Mouse (Mus musculus) left cerebral cortex, postnatal 10 days (tissue): ENCODE measurements at regions not wholly inside any gene's neighbourhood (a gene's known extent, or its start where the extent isn't known, plus 50 kb on each side); places are given as distances from the start of the nearest gene placed in this dataset.

Experiments
- DNase-seq, 2 experiments: peaks; one replicate each; pipeline ENCODE4 v3.0.0; 2021 to 2022; ENCODE audit warnings: low spot score in 2 of 2, mixed read lengths in 1 of 2; ENCODE audit errors: extremely low spot score in 1 of 2
- intact Hi-C: fragments of 180-260 bp; cut with DNase I; formaldehyde crosslinking; loops from one replicate; pipeline ENCODE4 v1.15.1; 2025

DNA sequence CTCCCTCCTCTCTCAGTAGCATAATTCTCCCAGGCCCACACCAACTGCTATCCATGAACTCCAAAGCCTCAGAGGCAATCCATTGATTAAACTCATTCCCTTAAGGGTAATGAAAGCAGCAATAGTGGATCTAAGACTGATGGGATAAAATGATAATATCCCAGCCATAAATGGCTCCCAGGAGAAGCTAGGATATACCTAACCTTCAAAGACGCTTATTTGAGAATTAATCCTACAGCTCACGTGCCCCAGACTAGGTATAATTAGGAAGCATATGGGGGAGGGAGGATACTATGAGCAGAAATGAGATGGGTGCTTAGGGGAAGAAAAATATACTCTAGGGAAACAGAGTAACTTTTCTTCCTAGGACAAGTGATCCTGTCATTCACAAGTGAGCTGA lies 52.8 kb upstream of the Rnf32 start:
- intact Hi-C loops, result no loop called here
- no peak for DNase-seq

DNA sequence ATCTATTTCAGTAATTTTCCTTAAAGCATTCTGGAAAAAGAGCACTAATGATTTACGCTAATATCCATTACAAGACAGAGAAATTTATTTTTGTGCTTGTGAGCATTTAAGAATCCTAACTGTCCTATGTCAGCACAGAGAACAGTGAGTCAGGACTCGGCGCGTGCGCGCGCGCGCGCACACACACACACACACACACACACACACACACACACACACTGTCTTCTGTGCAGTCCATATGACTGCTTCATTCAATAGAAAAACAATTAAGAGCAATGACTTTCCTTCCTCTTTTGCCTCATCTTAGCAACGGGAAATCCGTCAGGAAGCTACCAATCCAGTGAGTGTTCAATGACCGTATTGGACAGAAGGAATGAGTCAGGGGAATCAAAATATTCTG lies 53.3 kb upstream of the Rnf32 start:
- intact Hi-C loops, result no loop called here

DNA sequence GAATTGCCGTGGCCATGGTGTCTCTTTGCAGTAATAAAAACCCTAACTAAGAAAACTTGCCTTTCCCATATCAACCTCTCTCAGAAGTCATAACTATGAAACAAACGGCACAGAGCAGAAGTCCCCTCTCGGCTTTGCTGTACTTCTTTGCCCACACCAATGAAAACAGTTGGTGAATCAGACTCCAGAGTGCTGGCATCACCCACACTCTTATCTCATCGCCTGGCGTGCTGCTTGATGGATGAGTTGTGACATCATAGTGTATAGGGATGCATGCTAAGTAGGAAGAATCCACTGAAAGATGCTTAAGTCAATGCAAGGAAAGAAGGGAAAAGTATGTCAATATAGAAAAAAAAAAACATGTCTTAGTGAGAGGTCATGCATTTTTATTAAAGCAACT lies 58.3 kb upstream of the Rnf32 start:
- DNase-seq, result no peak
- intact Hi-C loops, result no loop called here

More for the DNA sequence above, 53.3 kb upstream of the Rnf32 start:
- no peak for DNase-seq

DNA sequence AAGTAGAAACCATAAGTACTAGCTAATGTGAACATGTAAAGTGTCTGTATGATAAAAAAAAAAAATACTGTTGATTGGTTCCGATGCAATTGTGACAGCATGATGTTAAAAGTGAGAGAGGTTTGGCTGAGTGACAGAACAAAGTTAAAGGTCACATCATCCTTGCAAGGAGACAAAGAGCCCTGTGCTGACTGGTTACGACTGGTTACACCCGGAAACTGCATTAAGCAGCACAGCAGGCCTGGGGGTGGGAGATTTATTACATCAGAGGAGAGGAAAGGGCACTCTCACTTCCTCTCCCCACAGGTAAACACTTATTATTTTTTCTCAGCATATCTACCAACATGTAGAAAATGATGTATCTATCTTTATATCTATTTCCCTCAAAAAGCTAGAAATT lies 63.5 kb upstream of the Rnf32 start:
- intact Hi-C loops, result no loop called here
- no peak for DNase-seq

DNA sequence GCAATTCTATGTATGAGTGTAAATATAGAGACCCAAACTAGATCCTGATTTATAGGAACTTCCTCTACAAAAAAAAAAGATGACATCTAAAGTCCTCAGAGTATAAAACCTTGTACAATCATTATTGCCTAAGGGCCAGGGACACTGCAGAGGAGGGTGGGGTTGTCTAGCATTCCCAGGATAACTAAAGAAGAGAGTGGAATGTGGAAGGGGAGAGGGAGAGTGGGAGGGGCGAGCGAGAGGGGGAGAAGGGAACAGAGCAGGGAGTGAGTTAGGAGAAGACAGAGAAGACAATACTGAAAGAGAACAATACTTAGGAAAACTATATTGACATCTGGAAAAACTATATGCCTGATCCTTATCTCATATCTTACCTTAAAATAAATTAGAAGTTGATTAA lies 64.0 kb upstream of the Rnf32 start:
- intact Hi-C loops, result no loop called here
- no peak for DNase-seq

DNA sequence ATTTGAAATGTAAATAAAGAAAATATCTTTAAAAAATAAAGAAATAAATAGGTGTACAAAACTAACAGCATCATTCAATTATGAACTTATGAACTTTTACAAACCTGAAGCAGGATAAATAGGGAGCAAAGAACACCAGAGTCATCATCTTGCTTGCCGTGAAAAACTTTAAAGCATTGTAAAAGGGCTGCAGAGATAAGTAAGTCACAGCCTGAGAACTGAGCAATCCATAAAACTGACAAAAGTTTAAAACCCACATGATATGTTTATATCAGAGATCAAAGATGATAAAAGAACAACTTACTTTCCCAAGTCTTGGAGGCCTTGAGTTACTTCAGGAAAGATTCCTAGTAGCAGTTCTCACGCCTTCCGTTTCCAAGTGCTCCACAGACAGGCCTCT lies 66.1 kb upstream of the Rnf32 start:
- intact Hi-C loops, result no loop called here
- DNase-seq, result no peak

DNA sequence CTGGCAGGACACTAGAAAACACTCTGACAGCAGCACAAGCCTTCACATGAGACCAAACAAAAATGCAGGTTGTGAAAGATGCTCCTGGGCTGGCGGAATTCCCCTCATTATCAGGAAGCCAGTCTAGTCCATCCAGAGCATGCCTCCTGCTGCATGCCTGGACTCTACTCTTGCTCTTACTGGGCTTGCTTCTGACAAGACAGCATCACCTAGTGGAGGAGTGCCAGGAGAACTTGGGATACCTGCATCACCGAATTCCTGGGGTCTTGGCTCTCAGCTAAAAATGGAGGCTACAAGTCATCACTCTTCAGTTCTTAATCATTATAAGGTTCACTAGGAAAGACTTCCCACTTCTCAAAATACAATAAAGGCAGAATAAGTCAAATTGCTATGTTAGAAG lies 78.8 kb upstream of the Rnf32 start:
- no peak for DNase-seq
- intact Hi-C loops, result no loop called here

DNA sequence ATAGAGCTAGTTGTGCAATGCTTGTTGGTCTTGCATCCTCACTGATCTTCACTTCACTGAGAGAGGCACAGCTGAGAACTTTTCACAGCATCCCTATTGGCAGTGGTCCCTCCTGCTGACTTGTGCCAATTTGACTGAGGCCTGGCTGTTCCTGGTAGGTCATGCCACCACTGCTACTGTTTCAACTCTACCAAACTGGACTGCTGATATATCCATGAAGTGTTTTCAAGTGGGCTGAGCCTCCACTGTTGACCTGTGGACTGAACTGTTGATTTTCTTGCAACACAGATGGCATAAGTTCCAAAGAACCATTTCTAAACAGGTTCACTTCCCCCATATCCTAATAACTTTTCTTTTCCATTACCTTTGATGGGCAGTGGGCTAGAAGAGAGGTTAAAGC lies 83.3 kb upstream of the Rnf32 start:
- intact Hi-C loops, result no loop called here
- no peak for DNase-seq

DNA sequence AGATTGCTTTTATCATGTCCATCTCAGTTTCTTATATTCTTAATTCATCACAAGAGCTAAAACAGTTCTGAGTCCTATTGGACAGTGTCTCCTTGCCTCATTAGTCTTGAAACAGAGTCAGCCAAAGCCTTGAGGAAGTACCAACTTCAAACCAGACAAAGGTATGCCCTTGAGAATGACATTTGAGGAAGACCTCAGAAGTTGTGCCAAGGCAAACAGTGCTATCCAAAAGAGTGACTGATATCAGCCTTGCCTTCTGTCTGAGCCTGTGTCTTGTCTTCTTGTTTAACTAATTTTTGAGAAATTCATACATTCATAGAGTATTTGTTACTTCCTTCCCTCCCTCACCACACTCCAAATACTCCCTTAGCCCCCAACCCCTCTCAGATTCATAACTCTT lies 88.5 kb upstream of the Rnf32 start:
- DNase-seq, result no peak
- intact Hi-C loops, result no loop called here

DNA sequence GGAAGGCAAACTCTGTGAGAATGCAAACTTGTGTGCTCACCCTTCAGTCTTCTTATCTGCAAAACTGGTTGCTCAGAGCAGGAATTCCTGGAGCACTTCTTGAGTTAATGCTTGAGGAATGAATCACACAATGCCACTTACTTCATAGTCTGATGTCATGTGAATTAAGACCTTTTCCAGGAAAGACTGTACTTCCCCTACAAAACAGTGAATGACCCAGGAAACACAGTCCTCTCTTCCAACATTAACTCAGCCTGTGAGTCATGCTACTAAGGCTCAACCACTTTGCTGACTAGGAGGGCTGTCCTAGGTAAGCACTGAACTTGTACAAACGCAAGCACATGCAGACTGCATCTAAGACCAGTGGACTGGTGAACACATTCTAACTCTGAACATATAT lies 112.5 kb upstream of the Rnf32 start:
- intact Hi-C loops, result no loop called here
- no peak for DNase-seq

DNA sequence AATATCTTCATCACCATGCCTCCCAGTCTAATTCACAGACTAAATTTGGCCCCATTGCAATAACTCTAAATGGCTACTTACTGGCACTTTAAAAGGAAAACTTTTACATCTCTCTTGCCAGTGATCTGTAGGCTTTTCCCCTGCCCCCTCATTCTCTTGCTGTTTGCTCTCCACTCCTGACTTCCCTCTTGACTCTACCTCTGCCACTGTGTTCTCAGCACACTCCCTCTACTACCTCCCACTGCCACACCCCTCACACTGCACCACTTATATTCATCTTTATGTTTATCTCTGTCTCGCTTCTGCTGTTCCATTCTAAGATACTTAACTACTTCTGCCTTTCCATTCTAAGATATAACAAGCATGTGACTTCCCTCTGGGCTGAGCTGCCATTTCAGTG lies 141.4 kb upstream of the Rnf32 start:
- intact Hi-C loops, result no loop called here
- DNase-seq, result no peak

DNA sequence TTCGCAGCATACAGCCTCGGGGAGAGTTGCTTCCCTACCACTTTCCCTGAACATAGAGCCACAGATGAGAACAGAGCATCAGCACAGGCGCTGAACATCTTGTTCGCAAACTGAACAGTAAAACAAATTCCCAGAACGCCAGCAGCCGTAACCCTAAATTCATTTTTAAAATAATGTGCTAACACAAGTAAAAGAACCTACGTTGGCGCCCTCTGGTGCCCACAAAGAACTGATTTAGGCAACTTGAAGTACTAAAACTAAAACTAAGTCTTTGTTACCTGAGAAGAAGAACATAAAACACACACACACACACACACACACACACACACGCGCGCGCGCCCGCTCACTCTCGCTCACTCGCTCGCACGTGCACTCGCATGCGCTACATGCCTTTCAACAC lies 159.2 kb upstream of the Rnf32 start:
- intact Hi-C loops, result loop anchor here (5.0 kb wide), 2 partner anchors 569 to 584 kb away; partner anchors contain the start of gene Shh

DNA sequence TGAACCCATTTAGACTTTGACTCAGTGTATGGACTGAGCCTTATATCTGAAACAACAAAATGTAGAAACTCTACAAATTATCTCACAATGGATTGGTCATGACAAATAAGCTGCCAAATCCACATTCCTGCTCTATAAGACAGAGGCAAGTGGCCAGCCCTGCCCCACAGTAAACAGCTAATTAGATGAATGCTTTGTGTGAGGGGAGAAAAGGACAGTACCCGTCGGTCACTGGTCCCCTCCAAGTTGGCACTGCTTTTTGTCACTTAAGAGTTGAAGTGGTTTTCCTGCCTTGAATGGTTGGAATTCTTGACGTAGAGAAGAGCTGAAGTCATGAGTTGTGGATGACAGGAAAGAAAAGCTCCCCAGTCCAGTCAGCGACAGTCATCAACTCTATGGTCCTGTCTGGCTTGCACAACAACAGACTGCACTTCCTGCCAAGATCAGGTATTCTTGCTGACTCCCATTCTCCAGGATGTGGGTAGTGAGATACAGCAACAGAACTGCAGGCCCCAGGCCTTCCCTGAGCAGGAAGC lies 162.3 kb upstream of the Rnf32 start:
- intact Hi-C loops, result no loop called here
- no peak for DNase-seq

More for the DNA sequence above, 159.2 kb upstream of the Rnf32 start:
- peak; percentile 52 to 56 for DNase-seq

DNA sequence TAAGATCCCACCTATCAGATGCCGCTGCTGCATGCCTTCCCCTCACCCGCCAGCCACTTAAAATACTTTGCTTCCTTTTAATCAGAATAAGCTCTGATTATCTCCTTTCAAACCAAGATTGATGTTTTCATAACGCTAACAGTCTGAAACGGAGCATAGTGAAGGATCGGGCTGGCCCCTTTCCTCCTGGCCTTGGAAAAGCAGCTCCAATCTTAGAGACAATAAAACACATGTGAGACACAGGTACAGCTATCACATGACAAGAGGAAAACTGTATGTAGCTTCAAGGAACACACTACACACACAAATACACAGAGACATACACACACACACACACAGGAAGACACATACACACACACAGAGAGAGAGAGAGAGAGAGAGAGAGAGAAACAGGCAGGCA lies 165.3 kb upstream of the Rnf32 start:
- intact Hi-C loops, result no loop called here
- no peak for DNase-seq

DNA sequence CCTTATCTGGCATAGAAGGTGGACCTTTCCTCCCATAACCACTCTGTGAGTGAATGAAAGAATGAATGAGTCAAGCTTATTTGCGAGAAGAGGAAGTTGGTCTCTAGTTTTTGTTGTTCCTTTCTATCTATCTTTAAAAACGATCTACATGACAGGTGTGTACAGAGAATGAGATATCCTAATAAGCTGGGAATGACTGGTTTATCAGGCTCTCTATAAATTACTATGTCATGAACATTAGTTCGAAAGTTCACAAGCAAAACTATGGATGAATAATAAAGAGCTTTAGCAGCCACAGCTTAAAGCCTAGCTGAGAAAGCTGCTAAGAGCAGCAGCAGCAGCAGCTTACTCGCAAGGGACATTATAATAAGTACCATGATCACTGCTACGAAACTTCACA lies 165.8 kb upstream of the Rnf32 start:
- intact Hi-C loops, result no loop called here
- DNase-seq, result no peak

DNA sequence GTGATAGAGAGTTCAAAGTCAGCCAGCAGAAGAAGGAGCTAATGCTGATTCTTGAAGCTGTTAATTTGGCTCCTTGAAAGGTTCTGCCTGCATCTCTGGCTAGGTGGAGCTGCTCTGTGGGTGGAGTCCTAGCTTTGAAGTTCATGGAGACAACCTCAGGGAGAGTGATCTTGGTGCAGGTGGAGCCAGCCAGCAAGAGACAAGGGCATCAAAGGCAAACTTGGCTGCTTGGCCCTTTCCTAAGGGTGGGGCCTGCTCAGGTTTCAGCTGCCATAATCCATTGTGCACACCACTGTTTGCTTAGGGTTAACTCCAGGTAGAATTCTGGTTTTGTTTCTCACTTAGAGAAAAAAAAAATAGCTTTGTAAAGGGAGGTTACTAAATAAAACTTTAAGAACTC lies 170.7 kb upstream of the Rnf32 start:
- intact Hi-C loops, result no loop called here

DNA sequence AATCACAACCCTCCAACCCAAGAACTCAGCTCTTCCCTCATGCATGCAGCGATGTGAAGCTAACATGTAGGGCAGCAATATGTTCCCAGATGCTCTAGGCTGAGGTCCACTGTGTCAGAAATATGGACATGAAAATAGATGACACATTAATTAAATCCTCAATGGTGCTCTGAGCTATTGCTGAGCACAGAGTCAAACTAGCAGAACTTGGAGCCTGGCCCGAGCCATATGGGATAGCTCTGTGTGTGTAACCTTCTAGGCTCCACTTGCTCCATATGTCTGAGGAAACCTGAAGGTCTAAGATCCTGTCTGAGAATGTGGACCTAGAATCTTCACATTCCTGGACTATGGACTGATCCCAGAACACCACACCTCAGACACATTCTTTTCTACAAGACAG lies 203.0 kb upstream of the Rnf32 start:
- no peak for DNase-seq

More for the DNA sequence above, 170.7 kb upstream of the Rnf32 start:
- DNase-seq, result no peak

DNA sequence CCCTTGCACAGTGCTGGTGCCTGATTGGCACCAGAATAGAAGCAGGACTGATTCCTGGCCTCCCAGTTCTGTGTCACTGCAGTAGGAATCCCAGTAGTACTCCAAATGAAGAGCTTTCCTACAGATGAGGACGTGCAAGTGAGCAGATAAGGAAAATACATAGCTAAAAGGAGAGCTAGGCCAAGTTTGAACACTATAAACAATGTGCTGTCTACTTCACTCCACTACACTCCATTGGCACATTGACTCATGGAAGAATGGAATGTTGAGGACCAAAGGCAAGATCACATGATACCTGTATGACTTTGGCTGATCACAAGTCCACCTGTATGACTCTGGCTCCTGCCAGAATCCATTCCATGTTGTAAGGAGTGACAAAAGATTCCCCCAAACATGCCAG lies 215.9 kb upstream of the Rnf32 start:
- DNase-seq, result no peak
- intact Hi-C loops, result no loop called here

More for the DNA sequence above, 203.0 kb upstream of the Rnf32 start:
- intact Hi-C loops, result no loop called here

DNA sequence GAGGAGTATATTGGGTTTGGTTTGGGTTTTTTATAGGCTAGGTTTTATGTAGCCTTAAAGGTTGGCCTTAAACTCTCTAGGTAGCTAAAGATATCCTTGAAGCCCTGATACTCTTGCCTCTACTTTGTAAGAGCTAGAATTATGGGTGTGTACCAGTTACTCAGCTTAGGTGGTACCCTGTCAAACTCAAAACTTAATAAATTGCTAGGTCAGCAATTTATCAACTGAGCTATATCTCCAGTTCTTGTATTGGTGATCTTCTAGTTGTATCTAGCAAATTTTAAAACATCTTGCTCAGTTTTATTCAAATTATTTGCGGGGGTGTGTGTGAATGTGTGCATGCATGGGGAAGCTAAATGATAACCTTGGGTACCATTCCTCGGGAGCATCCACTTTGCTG lies 225.4 kb upstream of the Rnf32 start:
- DNase-seq, result no peak
- intact Hi-C loops, result no loop called here

DNA sequence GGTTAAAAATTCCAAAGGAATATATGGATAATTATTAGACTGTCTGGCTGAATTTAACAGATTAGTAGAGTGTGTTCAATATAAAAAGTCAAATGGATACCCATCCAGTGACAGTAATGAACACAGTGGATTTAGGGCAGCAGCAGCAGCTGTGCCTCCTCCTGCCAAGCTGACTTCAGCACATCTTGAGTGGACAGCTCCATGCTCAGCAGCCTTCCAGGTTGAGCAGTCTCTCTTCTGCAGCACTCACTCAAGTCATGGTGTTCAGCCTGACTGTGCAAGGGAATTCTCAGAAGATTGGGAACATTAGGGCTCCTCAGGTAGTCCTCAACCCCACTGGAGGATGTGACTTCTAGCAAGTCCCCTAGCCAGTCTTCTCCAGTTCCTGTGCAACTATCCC lies 240.8 kb upstream of the Rnf32 start:
- DNase-seq, result no peak
- intact Hi-C loops, result no loop called here

DNA sequence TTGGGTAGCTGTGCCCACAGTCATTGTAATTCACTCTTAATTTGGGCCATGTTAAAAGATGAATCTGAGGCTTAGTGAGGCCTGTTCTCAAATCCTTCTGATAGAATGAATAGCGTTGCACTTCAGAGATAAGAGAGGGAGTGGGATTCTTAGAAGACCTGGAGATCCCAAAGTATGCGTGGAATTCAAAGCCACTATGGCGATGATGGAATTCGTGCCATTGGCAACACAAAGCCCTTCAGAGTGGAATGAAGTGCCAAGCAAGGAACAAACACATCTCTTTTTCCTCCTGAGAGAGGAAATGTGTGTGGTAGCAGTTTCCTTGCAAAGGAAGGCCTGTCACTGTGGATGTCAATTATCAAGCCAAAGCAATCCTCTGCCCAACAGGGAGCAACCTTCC lies 248.3 kb upstream of the Rnf32 start:
- intact Hi-C loops, result no loop called here
- DNase-seq, result no peak
